Mouse (Mus musculus): ENCODE measurements around the gene Itpkb.

GRCm38 (mm10) chr1:180313517-180314440 is 16.5 kb upstream of the Itpkb start:
- no peak for TF ChIP-seq CTCF (IDR thresholded peaks at IDR 0.05; ENCODE audit: borderline replicate concordance, extremely low read depth, insufficient read depth, insufficient read length)
- peak; percentile 6; the same call in 1 of the 2 replicates for TF ChIP-seq POLR2A (IDR thresholded peaks at IDR 0.05; ENCODE audit: borderline replicate concordance, extremely low read depth, insufficient read depth, insufficient read length, poor library complexity, severe bottlenecking)
